Mouse (Mus musculus): ENCODE measurements around the gene Cyp4f39.

- TF ChIP-seq CTCF (IDR thresholded peaks at IDR 0.05 in 2 of 3, conservative IDR thresholded peaks at IDR 0.05 in 1 of 3; ENCODE audit: control insufficient read depth in 1 of 3, insufficient read depth in 1 of 3, low read depth in 2 of 3, low read length in 3 of 3, poor library complexity in 1 of 3, severe bottlenecking in 1 of 3), result no peak
- no peak for TF ChIP-seq POLR2A (IDR thresholded peaks at IDR 0.05; ENCODE audit: control insufficient read depth in 1 of 2, insufficient read depth in 1 of 2, low read depth in 1 of 2, low read length in 2 of 2, poor library complexity in 1 of 2)
- TF ChIP-seq TBP (IDR thresholded peaks at IDR 0.05; ENCODE audit: low read depth, low read length), result no peak
- no peak for TF ChIP-seq SMC3 (IDR thresholded peaks at IDR 0.05; ENCODE audit: low read depth, low read length)
- TF ChIP-seq HCFC1 (IDR thresholded peaks at IDR 0.05; ENCODE audit: low read depth, low read length), result no peak
- TF ChIP-seq BHLHE40 (IDR thresholded peaks at IDR 0.05; ENCODE audit: borderline replicate concordance, low read depth, low read length), result no peak
- TF ChIP-seq UBTF (IDR thresholded peaks at IDR 0.05; ENCODE audit: borderline replicate concordance, insufficient read depth, low read depth, low read length), result no peak
- no peak for TF ChIP-seq ZMIZ1 (IDR thresholded peaks at IDR 0.05; ENCODE audit: low read depth, low read length)
- TF ChIP-seq POLR2AphosphoS5 (IDR thresholded peaks at IDR 0.05; ENCODE audit: borderline replicate concordance, low read depth, low read length), result no peak
Measured at GRCm38 (mm10) chr17:32437106-32437505, 15.4 kb upstream of the Cyp4f39 start.

Data from MEL (cell line).